Mouse (Mus musculus) liver, embryonic 15.5 days (tissue): ENCODE results near the gene Commd7. TPM values are rescaled to one million over a fixed set of nuclear protein-coding genes. Genes with fewer than 3 reads are reported as not detected.
"Not testable (repeated sequence)": the region's sequence is repeated elsewhere in the genome, so short reads cannot be mapped to it uniquely, and the experiment has no call there.

ENCODE experiments used
- ATAC-seq: fragments of 200-750 bp; cut with Nextera tagmentation; 2 replicates; pipeline ENCODE4 v1.8.0; 2017; ENCODE audit warnings: moderate number of reproducible peaks, mild to moderate bottlenecking, moderate library complexity; ENCODE audit not compliant: insufficient read depth
- H3K27ac ChIP-seq: fragments of 300-500 bp; sonication (generic); replicated peaks from 2 replicates; pipeline ENCODE4 v1.5.1; 2015; ENCODE audit warnings: mild to moderate bottlenecking, inconsistent platforms
- H3K27me3 ChIP-seq: fragments of 300-500 bp; sonication (generic); 2 replicates; pipeline ENCODE4 v1.6.1; 2015; ENCODE audit warnings: mild to moderate bottlenecking, inconsistent platforms
- H3K36me3 ChIP-seq: fragments of 300-500 bp; sonication (generic); replicated peaks from 2 replicates; pipeline ENCODE4 v1.6.1; 2015; ENCODE audit warnings: moderate library complexity, mild to moderate bottlenecking, inconsistent platforms
- H3K4me1 ChIP-seq: fragments of 300-500 bp; sonication (generic); replicated peaks from 2 replicates; pipeline ENCODE4 v1.6.1; 2015; ENCODE audit warnings: inconsistent platforms
- H3K4me2 ChIP-seq: fragments of 300-500 bp; sonication (generic); 2 replicates; pipeline ENCODE4 v1.6.1; 2015; ENCODE audit warnings: moderate library complexity, mild to moderate bottlenecking, inconsistent platforms
- H3K4me3 ChIP-seq: fragments of 300-500 bp; sonication (generic); replicated peaks from 2 replicates; pipeline ENCODE4 v1.5.1; 2015; ENCODE audit warnings: mild to moderate bottlenecking, inconsistent platforms
- H3K9ac ChIP-seq: fragments of 300-500 bp; sonication (generic); 2 replicates; pipeline ENCODE4 v1.6.1; 2015; ENCODE audit warnings: moderate library complexity, mild to moderate bottlenecking, inconsistent platforms
- H3K9me3 ChIP-seq: fragments of 300-500 bp; sonication (generic); replicated peaks from 2 replicates; pipeline ENCODE4 v1.6.1; 2016; ENCODE audit warnings: inconsistent platforms
- WGBS: fragments of 180-500 bp; shearing (Covaris S2); methylation state at CpG from one replicate; pipeline ENCODE4 v1.1.7; 2015; ENCODE audit warnings: mixed read lengths; ENCODE audit not compliant: insufficient replicate concordance; 5-methylcytosine and 5-hydroxymethylcytosine counted together
- polyA plus RNA-seq: library from polyadenylated mRNA; unstranded; fragments of >200 nt; fragmentation: Nextera tagmentation; extraction: Ambion mirVana; gene quantifications from 2 replicates; pipeline ENCODE4 v1.2.1, GENCODE M21; 2015

The Commd7 gene
- 28.1 and 28.2 TPM in 2 replicates for polyA plus RNA-seq

- Histone ChIP-seq H3K9me3 (no peaks in the 10 kb centered on the region), H3K27ac (peak within 1 kb of the TSS; percentile 85), H3K4me2 (peak within 1 kb of the TSS; percentile 88), H3K4me1 (peaks cover 22% of the 10 kb centered on the region), H3K36me3 (peaks cover 18% of the 10 kb centered on the region), H3K9ac (peak within 1 kb of the TSS; percentile 87), H3K4me3 (peak within 1 kb of the TSS; percentile 90), H3K27me3 (no peaks in the 10 kb centered on the region)
- peak; percentile 81 for ATAC-seq
- WGBS, result 2% methylated on average over 53 of the region's 53 CpGs
Measured at GRCm38 (mm10) chr2:153631976-153632870, at the start of gene Commd7. Commd7 (minus strand) TSS chr2:153632781.

GRCm38 (mm10) chr2:153679959-153680358, 47.4 kb upstream of the Commd7 start:
- no peak for ATAC-seq
- H3K9ac ChIP-seq, result no peak overlapping the region
- no peak overlapping the region for H3K27ac ChIP-seq
- WGBS, result 73% methylated on average over 1 of the region's 1 CpGs
- H3K4me1 ChIP-seq, result peaks cover 9% of the 10 kb centered on the region
- no peak overlapping the region for H3K4me3 ChIP-seq
- H3K36me3 ChIP-seq, result no peaks in the 10 kb centered on the region
- no peaks in the 10 kb centered on the region for H3K27me3 ChIP-seq
- H3K4me2 ChIP-seq, result no peak overlapping the region
- no peaks in the 10 kb centered on the region for H3K9me3 ChIP-seq

- WGBS, result 56% methylated on average over 7 of the region's 7 CpGs
- H3K9ac ChIP-seq, result no peak overlapping the region
Measured at GRCm38 (mm10) chr2:153677550-153677949, 45.0 kb upstream of the Commd7 start.

GRCm38 (mm10) chr2:153676944-153677343, 44.4 kb upstream of the Commd7 start:
- no peaks in the 10 kb centered on the region for H3K27me3 ChIP-seq
- no peak for ATAC-seq
- peaks cover 9% of the 10 kb centered on the region for H3K4me1 ChIP-seq
- H3K4me2 ChIP-seq, result no peak overlapping the region
- H3K4me3 ChIP-seq, result no peak overlapping the region
- WGBS, result 29% methylated on average over 6 of the region's 6 CpGs
- no peak overlapping the region for H3K27ac ChIP-seq
- H3K9me3 ChIP-seq, result no peaks in the 10 kb centered on the region
- no peak overlapping the region for H3K9ac ChIP-seq
- H3K36me3 ChIP-seq, result no peaks in the 10 kb centered on the region

More at GRCm38 (mm10) chr2:153677550-153677949, 45.0 kb upstream of the Commd7 start:
- ATAC-seq, result no peak
- no peaks in the 10 kb centered on the region for H3K9me3 ChIP-seq
- H3K27ac ChIP-seq, result no peak overlapping the region
- H3K4me2 ChIP-seq, result no peak overlapping the region
- no peaks in the 10 kb centered on the region for H3K36me3 ChIP-seq
- peaks cover 9% of the 10 kb centered on the region for H3K4me1 ChIP-seq
- H3K4me3 ChIP-seq, result no peak overlapping the region
- no peaks in the 10 kb centered on the region for H3K27me3 ChIP-seq

GRCm38 (mm10) chr2:153675364-153675763, 42.8 kb upstream of the Commd7 start:
- H3K9me3 ChIP-seq, H3K4me2 ChIP-seq, H3K9ac ChIP-seq, H3K36me3 ChIP-seq, H3K4me1 ChIP-seq, H3K27me3 ChIP-seq, H3K4me3 ChIP-seq, H3K27ac ChIP-seq: not testable (repeated sequence)
- ATAC-seq, result peak; percentile 85
- 7% methylated on average over 1 of the region's 1 CpGs for WGBS

GRCm38 (mm10) chr2:153672619-153673018, 40.0 kb upstream of the Commd7 start:
- Histone ChIP-seq H3K36me3 (no peaks in the 10 kb centered on the region), H3K4me1 (peaks cover 9% of the 10 kb centered on the region), H3K27me3 (no peaks in the 10 kb centered on the region), H3K9me3 (no peaks in the 10 kb centered on the region), H3K4me2 (no peak overlapping the region), H3K4me3 (no peak overlapping the region), H3K27ac (no peak overlapping the region), H3K9ac (no peak overlapping the region)
- 59% methylated on average over 2 of the region's 2 CpGs for WGBS
- ATAC-seq, result no peak

GRCm38 (mm10) chr2:153670111-153670510, 37.5 kb upstream of the Commd7 start:
- no peak overlapping the region for H3K4me3 ChIP-seq
- 65% methylated on average over 5 of the region's 5 CpGs for WGBS
- H3K27ac ChIP-seq, result no peak overlapping the region
- no peak overlapping the region for H3K9ac ChIP-seq
- no peak overlapping the region for H3K4me2 ChIP-seq
- H3K27me3 ChIP-seq, result no peaks in the 10 kb centered on the region
- no peaks in the 10 kb centered on the region for H3K4me1 ChIP-seq
- no peaks in the 10 kb centered on the region for H3K9me3 ChIP-seq
- no peak for ATAC-seq
- no peaks in the 10 kb centered on the region for H3K36me3 ChIP-seq

GRCm38 (mm10) chr2:153668754-153669376, 36.3 kb upstream of the Commd7 start:
- no peaks in the 10 kb centered on the region for H3K4me1 ChIP-seq
- no peak overlapping the region for H3K4me2 ChIP-seq
- no peaks in the 10 kb centered on the region for H3K9me3 ChIP-seq
- H3K27me3 ChIP-seq, result no peaks in the 10 kb centered on the region
- ATAC-seq, result no peak
- no peak overlapping the region for H3K27ac ChIP-seq
- no peak overlapping the region for H3K9ac ChIP-seq
- WGBS, result 50% methylated on average over 7 of the region's 7 CpGs
- no peaks in the 10 kb centered on the region for H3K36me3 ChIP-seq
- no peak overlapping the region for H3K4me3 ChIP-seq

GRCm38 (mm10) chr2:153665401-153665800, 32.8 kb upstream of the Commd7 start:
- no peaks in the 10 kb centered on the region for H3K4me1 ChIP-seq
- no peaks in the 10 kb centered on the region for H3K27me3 ChIP-seq
- H3K36me3 ChIP-seq, result no peaks in the 10 kb centered on the region; the same call in 1 of the 2 replicates
- 71% methylated on average over 7 of the region's 7 CpGs for WGBS
- H3K9ac ChIP-seq, result no peak overlapping the region
- H3K4me3 ChIP-seq, result no peak overlapping the region
- H3K4me2 ChIP-seq, result no peak overlapping the region
- H3K27ac ChIP-seq, result no peak overlapping the region
- no peaks in the 10 kb centered on the region for H3K9me3 ChIP-seq
- ATAC-seq, result no peak

GRCm38 (mm10) chr2:153660616-153661015, 28.0 kb upstream of the Commd7 start:
- Histone ChIP-seq H3K27me3 (no peaks in the 10 kb centered on the region), H3K9me3 (no peaks in the 10 kb centered on the region), H3K9ac (no peak overlapping the region), H3K4me1 (no peaks in the 10 kb centered on the region), H3K4me2 (no peak overlapping the region), H3K36me3 (no peaks in the 10 kb centered on the region; the same call in 1 of the 2 replicates), H3K27ac (no peak overlapping the region), H3K4me3 (no peak overlapping the region)
- no peak for ATAC-seq
- 47% methylated on average over 3 of the region's 3 CpGs for WGBS

GRCm38 (mm10) chr2:153657659-153658058, 25.1 kb upstream of the Commd7 start:
- H3K4me2 ChIP-seq, H3K9me3 ChIP-seq, H3K27me3 ChIP-seq, H3K27ac ChIP-seq, H3K4me1 ChIP-seq, H3K9ac ChIP-seq, H3K36me3 ChIP-seq, H3K4me3 ChIP-seq: not testable (repeated sequence)
- 72% methylated on average over 8 of the region's 8 CpGs for WGBS
- 0 out of 2 replicates have a peak, but pooled peaks have one; percentile 28 for ATAC-seq
